Mouse (Mus musculus) cerebellum, adult 2 months (tissue): ENCODE measurements around the gene Acmsd.

ENCODE experiments used
- CTCF ChIP-seq: fragments of 200-500 bp; IDR thresholded peaks from 2 replicates; pipeline ENCODE4 v1.5.1; 2011; ENCODE audit warnings: low read depth, mild to moderate bottlenecking, control low read depth, low read length, moderate library complexity, borderline replicate concordance; ENCODE audit not compliant: insufficient read depth
- POLR2A ChIP-seq: fragments of 200-500 bp; IDR thresholded peaks from 2 replicates; pipeline ENCODE4 v1.6.1; 2011; ENCODE audit warnings: low read length, control low read depth, borderline replicate concordance; ENCODE audit not compliant: insufficient read depth

- no peak for TF ChIP-seq CTCF
- no peak for TF ChIP-seq POLR2A
Measured at GRCm38 (mm10) chr1:127731086-127731485, 1.9 kb downstream of the Acmsd start.
